Mouse (Mus musculus) layer of hippocampus, adult 18-20 months (tissue): Measurements from ENCODE around the gene 1700025G04Rik. TPM values are rescaled to one million over a fixed set of nuclear protein-coding genes. Genes with fewer than 3 reads are reported as not detected.

ENCODE experiments used
- DNase-seq, 2 experiments: peaks; one replicate each; pipeline ENCODE4 v3.0.0; 2022; ENCODE audit warnings: low spot score in 2 of 2
- total RNA-seq, 2 experiments: library from RNA; stranded (reverse); gene quantifications; 2 replicates each; pipeline ENCODE4 v1.2.3; 2021

1700025G04Rik gene
- total RNA-seq, 2 experiments from 2014 or later = 60.3 to 70.8 TPM

DNA sequence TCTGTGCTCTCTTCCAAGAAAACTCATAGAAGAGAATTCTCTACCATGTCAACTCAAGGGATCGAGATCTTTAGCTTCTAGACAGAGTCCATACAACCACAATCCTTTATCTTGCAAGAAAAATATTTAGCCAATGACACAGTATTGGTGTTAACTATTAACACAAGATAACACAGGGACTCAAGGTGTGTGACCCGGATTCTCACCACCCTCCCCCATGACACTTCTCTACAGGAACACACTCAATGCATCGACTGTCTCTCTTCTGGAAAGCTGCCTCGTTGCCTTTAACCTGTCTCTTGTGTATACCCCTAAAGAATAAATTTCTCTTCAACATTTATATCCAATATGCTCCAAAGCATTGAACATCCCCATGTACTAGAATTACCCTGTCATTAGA is 52.3 kb downstream of the 1700025G04Rik start:
- no peak for DNase-seq

DNA sequence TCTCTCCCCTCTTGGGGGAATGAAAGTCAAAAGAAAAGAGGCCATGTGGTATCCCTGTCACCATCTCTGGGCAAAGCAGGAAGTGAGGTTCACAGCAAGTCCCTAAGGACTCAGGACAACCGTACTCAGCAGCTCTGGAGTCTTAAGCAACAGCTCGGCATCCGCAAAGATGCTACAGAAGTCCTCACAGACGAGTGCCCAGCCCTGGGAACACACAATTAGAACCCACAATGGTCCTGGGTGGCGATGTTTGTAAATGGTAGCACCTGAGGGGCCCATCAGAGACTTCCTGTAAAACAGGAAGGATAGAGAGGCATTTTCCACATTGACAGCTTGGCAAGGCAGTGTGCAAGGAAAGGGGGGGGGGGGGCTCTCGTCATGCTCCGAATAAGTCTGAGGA is 55.2 kb downstream of the 1700025G04Rik start:
- no peak for DNase-seq

DNA sequence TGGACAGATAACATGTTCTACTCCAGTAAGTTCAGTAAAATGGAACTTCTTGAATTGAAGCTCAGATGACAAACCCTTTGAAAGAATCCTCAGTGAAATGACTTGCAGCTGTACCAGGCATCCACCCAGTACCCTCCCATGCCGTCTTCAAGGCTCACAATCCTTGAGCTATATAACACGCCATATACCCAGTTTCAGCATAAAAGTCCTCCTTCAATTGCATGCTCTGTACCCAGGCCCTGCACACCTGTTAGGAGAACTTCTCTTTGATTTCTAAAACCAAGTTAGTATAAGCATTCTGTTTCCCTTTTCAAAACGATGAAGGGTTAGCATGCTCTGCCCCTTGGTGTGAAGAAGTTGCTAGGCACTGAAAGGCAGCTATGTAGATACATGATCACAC is 56.2 kb downstream of the 1700025G04Rik start:
- no peak for DNase-seq

DNA sequence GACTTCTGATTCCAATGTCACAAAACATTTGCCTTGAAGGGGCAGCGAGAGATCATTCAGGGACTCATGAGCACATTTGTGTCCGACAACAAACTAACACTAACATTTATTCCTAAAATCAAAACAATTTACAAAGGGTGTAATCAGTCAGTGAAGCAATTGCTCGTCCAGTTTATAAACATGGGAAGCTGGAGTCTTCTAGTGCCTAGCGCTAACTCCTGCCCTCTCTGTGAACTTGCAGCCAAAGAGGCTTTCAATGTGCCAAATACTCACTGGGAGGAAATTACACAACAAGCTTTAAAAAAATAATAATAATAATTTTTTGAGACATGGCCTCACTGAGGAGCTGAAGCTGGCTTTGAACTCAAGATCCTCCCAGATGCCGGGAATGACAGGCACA is 57.8 kb downstream of the 1700025G04Rik start:
- DNase-seq = no peak

DNA sequence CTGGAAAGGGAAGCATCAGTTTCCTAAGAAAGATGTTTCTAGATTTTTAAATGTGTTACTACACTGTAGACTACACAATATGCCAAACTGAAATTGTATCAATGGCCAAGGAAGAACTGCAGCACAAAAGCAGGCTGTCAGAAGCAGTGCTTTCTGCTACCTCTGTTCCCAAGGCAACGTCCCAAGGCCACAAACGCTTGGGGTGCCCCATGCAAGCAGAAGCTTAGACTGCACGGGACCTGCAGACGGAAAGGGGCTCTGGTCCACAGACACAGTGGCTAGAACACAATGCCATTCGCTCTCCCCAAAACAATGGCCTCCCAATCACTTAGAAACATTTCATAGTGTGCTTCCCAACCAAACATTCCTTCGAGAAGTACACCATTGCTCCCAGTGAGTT is 59.4 kb downstream of the 1700025G04Rik start:
- DNase-seq = no peak

DNA sequence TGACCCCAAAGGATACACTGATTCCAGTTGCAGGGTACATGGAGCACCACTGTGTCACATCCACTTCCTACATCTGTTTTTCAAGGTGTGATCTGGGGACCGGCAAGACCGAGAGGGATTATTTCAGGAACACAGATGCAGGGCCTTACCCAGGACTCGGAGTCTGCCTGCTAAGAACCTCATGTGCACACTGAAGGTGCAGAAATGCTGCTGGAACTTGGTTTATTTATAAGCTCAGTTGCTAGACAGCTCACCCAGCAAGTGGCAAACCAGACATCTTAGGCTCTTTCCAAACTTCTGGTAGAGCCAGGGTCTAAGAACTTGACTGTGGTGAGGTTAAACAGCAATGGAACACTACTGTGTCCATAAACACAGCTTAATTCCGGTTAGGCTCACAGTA is 61.2 kb downstream of the 1700025G04Rik start:
- no peak for DNase-seq

DNA sequence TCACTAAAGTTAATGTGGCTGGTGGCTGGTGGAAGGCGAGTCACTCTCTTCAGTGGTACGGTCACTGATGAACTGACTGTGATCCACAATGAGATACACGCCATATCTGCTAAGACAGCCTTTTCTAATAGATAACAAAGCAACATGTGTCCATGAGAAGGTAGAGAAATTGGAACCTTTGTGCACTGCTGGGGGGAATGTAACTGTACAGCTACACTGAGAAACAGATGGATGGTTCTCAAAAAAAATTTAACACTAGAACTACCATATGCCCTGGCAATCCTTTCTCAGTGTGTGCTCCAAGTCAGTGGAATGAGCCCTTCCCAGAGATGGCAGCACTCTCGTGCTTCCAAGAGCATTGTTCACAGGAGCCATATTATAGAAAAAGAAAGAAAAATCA is 63.2 kb downstream of the 1700025G04Rik start:
- DNase-seq = peak in 1 of 2 experiments; percentile 62

DNA sequence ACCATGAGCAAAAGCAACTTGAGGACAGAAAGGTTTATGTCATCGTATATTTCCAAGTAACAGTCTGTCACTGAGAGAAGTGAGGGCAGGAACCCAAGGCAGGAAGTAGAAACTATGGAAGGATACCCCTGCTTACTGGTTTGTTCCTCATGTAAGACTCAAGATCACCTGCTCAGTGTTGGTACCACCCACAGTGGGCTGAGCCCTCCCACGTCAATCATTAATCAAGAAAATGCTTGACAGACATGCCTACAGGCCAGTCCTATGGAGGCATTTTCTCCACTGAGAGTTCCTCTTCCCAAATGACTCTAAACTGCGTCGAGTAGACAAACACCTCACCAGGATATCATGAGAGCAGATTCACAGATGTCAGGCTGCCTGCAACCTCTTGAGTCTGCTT is 64.6 kb downstream of the 1700025G04Rik start:
- no peak for DNase-seq

DNA sequence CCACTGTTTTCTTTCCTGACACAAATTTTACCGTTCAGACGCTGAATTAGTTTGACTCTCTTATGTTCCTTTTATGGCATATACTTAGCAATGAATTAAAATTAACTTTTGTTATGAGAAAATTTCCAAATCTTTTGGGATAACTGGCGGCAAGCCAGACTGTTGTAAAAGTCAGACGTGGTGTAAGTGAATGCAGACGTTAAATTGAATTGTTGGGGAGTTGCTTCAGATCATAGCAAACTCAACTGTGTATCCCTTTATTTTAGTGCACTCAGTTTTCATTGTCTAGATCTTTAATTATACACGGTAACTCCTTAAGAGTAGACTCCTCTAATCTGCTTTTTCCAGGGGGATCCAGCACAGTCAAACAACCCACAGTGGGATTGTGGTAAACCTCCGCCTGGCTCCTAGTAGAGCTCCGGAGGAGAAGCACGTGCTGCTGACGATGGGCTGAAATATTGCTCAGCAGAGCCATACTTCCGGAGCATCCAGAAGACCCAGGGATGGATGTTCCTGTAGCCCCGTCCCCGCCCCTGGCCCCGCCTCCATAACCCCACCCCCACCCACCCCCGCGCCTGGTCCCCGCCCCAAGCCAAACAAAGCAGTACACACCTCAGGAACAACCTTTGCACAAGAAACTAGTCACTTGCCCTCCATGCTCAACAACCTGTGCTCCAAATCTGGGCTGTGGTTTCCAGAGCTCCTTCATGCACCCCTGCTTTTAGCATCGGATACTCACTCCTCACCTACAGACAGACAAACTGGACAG is 65.7 kb downstream of the 1700025G04Rik start:
- DNase-seq = no peak

DNA sequence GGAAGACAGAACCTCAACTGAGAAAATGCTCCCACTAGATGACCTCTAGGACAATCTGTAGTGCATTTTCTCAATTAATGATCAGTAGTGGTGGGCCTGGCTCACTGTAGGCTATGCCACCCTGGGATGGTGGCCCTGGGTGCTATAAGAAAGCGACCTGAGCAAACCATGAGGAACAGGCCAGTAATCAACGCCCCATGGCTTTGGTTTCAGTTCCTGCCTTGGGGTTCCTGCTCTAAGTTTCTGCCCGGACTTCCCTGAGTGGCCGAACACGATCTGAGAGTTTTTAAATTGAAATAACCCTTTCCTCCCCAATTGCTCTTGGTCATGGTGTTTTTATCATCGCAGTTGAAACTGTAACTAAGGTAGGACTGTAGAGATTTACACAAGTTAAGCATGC is 69.1 kb downstream of the 1700025G04Rik start:
- no peak for DNase-seq

DNA sequence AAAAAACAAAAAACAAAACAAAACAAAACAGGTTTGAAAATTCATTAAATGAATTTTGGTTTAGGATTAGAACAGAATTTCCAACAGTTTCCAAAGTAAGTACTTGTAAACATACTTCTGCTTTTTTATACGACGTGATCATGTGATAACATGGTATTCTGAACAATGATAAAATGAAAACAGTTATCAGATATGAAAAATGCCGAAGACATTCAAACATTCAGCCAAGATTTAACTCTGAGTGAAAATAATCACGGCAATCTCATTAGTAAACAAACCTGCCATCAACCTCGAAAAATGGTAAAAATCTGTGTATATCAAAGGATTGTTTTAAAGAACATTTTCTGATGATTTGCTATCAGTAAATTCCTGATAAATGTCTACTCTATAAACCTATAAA is 69.9 kb downstream of the 1700025G04Rik start:
- DNase-seq = no peak

DNA sequence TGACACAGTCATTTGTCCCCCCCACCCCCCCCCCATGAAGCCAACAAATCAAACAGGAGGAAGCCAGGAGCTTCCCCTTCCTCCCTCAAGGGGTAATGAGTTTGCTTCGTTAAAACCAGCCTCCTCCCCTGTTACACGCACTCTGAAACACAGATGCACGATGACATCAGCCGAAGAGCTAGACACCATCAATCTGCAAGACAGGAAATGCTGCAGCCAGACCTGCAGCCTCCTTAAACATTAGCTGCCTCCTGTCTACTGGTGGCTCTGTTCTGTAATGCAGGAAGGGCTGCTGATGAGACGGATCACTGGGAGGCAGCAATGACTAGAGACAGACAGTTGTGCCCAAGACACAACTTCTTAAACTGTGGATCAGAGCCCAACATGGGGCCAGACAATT is 70.7 kb downstream of the 1700025G04Rik start:
- peak in 1 of 2 experiments; percentile 29 for DNase-seq

DNA sequence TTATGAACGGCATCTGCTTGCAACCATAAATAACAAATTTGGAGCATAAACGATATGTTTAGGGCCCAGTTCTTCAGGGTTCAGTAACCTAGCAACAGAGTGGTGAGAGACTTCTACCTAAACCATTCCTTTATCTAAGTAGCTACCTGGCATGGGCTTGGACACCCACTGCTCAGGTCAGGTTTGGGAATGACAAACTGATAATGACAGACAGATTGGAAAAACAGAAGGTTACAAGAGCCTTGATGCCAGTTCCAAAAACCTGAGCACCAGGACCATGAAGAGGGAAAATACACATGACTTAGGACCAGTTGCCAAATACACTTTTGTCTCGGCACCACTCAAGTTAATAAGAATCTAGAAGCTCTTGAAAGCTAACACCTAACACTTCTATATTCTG is 71.6 kb downstream of the 1700025G04Rik start:
- no peak for DNase-seq

DNA sequence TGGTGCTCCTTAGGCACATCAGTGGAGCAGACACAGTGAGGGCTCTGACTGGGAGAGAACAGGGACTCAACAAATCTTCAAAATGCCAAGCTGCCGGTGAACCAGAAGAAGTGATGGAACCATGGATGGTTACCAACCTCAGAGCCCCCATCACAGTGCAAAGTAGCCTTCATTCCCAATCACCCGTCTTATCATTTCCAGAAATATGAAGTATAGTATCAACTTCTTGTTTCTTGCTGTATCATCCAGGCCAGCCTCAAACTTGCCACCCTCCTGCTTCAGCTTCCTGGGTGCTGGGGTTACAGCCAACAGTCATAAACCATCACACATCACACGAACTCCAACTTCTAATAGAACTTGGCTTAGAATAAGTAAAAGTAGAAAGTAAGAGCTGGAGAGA is 73.3 kb downstream of the 1700025G04Rik start:
- no peak for DNase-seq

DNA sequence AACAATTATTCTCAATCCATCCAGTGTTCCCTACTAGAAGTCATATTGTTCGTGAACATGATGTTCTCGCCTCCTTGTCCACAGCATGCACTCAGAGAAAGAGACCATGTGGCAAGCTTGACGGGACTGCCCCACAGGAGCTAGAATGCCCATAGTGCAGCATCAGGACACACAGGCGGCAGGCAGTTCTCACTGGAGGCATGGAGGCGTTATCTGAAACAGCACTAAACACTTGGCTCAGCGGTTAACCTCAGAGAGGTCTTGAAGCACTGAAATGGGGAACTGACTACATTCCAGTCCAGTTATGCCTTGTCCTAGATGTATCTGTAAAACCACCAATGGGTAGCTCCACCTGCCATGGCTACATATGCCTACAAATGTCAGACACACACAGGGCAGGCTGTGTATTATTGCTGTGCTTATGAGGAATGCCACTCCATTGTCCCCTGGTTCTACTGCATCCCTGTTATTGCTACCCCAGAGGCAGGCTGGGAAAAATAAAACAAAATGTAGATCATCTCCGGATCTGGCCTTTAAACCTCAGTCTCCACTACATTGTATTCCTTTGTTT is 74.3 kb downstream of the 1700025G04Rik start:
- DNase-seq = no peak

DNA sequence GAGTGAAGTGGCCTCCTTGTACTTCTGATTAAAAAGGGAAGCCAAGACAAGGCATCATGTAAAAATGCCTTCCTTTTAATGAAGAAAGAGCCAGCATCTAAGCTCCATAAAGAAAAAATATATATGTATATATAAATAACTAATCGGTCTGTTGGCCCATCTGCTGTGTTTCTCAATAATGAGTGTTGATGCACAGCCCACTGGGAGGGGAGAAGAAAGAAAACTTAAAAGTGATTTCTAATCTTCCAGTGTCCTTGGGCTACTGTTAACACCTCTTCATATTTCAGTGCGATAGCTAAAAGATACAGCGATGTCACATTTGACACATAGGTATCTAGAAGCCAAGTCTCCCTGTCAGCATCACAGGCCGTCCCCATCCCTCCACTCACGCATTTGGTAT is 78.2 kb downstream of the 1700025G04Rik start:
- DNase-seq = no peak

DNA sequence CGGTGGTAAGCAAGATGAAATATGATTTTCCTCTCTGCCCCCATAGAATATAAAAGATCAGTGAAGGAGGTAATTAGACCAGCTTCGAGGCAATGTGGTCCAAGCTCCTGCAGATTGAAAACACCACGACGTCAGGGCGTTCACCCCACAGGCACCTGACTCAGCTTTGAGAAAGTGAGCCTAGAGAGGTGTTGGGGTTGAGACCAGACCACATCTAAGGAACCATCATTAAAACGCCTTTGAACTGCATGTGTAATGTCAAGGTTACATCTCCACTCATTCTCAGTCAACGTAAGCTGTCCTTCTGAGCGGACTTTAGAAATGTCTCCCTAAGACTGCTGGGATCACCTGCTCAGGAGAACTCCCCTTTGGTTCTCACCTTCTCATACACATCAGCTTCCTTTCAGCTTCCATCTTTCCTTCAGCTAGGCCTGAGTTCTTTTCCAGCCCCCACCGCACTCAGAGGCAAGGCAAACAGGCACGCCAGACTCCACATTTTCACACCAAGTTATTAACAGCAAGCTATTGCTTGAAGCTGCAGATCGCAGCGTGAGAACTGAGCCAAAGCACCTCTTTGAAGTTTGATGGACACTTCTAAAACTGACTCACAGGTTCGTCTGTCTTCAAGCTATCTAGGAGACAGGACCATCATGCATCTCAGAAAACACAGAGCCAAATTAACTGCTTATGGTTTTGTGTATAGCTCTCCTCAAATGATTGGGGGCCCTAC is 79.5 kb downstream of the 1700025G04Rik start:
- DNase-seq = no peak

DNA sequence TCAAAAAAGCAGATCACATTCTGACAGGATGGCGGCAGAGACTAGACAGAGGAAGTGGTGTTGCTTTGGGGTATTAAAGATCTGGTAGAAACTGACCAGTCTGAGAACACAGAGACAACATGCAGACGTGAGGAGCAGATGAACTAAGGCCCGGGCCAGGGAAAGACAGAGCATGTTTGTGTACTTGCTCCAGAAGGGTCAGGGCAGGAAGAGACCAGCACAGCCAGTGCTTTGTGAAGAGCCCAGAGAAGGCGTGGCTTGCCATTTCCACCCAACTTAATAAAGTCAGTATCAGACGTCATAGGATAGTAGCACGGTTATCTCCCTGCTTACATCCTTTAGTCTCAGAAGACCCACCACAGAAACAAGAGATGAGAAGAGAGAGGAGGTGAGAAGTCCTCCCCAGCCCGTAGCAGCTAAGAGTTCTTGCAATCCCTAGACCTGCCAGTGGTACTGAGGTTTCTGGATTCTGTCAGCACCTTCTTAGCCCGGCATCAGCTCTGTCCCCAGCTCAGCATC is 81.4 kb downstream of the 1700025G04Rik start:
- peak in 1 of 2 experiments; percentile 46 for DNase-seq

DNA sequence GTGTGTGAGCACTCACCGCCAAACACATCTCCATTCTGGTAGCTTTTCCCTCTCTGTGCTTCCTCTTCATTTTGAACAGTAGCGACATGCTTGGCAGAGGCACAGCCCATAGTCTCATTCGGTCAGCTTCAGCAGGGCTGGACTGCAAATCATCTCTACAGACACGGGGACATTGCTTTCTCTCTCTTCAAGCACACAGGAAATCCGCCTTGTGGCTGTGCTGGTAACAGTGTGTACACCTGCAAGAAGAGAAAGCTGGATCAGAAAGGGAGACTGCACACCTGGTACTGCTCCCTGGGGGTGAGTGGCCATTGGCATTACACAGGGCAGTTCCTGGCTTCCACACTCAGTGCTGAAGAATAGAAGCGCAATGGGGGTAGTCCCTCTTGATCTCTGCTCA is 83.4 kb downstream of the 1700025G04Rik start:
- no peak for DNase-seq

DNA sequence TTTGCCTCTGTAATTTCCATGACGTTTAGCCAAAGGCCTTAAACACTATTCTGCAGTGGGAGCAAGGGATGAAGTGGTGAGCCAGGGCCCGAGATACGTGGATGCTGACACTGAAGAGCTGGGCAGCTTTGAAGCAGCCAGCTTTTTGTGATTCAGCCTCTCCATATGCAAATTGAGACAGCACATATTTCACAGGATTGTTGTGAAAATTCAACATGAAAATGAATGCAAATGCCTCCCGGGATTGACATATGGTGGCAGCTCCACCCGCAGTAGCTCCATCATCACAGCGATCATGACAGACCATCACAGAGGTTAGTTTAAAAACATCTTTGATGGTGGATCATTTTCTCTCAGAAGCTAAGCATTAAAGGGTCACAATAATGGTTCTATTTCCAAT is 85.4 kb downstream of the 1700025G04Rik start:
- peak in 1 of 2 experiments; percentile 36 for DNase-seq

DNA sequence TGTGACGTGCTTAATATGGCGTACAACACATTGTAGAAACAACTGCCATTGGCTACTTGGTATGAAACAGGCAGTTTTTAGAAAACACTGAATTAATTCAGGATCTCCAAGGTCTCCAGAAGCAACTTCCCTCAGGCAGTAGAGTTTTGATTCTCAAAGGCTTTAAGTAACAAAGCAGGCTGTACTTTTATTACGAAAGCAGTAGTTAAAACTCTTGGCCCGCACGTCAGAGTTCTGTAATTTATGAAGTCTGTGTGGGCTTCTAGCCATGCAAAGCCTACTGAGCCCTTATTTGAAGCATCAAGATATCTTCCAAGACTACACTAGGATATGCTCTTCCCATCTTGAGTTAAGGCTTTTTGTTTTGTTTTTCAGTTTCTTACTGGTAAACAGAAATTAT is 89.5 kb downstream of the 1700025G04Rik start:
- no peak for DNase-seq

DNA sequence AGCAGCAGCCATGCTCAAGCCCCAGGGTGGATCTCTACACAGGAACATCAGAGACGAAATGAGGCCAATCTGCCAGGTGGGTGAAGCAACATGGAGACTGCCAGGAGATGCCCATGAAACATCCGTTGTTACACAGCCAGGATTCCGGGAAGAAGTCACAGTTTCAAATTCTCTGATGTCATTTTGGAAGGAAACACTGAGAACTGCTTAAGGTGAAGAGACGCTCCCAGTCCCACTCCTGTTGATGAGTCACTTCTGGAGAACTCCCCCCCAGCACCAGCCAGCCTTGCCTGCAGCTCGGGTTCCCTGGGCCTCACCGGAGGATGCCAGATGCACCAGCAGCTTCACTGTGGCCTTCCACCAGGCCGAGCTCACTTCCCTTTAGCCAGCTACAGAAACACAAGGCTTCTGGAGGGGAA is 90.5 kb downstream of the 1700025G04Rik start:
- no peak for DNase-seq
